Mouse (Mus musculus): Measurements from ENCODE around the gene Gm9117. TPM values are rescaled to one million over a fixed set of nuclear protein-coding genes. Genes with fewer than 3 reads are reported as not detected.
"Not testable (repeated sequence)": the region's sequence is repeated elsewhere in the genome, so short reads cannot be mapped to it uniquely, and the experiment has no call there.

Gm9117 gene
- not detected for polyA plus RNA-seq (2017; shearing (Covaris generic))

DNA sequence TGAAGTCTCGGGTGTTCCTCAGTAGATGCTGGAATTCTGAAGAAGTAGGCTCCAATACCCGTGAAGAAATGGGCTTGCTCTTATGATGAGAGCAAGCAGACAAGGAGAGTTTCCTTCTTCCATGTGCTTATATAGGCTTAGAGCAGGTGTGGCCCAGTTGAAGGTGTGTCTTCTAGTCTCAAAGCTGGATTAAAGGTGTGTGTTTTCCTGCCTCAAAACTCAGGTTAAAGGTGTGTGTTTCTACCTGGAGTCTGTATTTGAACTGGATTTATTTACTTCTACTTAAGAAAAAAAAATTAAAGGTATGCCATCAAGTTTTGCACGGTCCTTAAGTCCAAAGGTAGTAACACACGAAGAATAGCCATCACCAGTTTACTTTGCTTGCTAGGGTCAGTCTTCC, at the start of gene Gm9117:
Gene Gm9117 (minus strand): TSS at position 101 of the 400 bp plus-strand sequence.
- ATAC-seq, result not testable (repeated sequence)

DNA sequence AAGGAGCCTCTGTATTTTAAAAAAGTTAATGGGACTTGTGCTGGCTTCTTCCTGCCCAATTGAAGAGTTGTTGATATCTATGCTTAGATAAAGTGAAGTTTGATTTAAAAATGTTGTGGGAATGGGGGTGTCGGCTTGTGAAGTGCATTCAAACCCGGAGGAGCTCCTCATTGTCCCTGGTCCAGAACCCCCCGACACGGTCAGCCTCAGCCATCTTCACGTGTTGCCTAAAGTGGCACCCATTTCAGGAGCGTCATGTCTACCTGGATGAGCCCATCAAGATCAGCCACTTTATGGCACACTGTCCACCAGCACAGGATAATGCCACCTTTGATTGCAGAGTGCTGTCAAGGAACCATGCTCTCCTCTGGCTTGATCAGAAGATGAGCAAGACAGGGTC, 25.6 kb upstream of the Gm9117 start:
- not testable (repeated sequence) for ATAC-seq

DNA sequence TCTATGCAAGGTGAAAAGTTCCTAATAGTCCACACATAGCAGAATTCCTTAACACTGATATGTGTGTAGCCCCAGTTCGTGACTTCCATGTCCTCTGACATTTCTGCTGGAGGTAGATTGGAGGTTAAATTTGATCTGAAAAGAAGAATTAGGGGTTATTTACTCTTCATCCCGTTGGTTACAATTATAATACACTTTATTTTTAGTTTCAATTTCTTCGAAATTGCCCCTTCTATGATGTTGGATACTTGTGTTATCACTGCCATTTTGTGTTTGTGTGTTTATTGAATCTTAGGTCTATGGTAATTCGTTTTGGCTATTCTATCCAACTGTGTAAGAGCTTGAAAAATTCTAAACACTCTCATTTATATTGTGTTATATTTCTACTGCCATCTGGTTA, 17.9 kb upstream of the Gm9117 start, which contains the start of gene Tdpoz5:
Gene Tdpoz5 (minus strand): TSS at position 101 of the 400 bp plus-strand sequence.
- not testable (repeated sequence) for ATAC-seq

DNA sequence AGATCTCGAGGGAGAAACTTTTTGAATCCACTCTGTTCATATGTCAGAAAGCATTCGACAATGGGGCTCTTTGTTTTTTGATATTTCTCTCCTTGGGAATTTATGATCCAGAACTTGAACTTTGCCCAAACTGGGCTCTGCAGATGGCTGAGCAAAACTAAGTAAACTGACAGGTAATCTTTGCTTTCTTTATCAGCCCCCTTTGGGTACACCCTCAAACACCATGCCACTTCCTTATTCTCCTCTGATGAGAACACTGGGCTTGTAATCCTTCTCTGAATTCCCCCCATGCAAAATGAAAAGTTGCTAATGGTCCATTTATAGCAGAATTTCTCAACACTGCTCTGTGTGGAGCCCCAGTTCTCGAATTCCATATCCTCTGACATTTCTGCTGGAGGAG, 5.0 kb downstream of the Gm9117 start:
- not testable (repeated sequence) for ATAC-seq

Other genes with a start within 250 kb of the Gm9117 start
- gene Gm5773, start 170.5 kb downstream of the Gm9117 start, polyA plus RNA-seq (2017; shearing (Covaris generic)), result not detected
- gene Tdpoz4, start 147.1 kb downstream of the Gm9117 start, polyA plus RNA-seq (2017; shearing (Covaris generic)), result not detected
- gene Tdpoz3, start 117.5 kb downstream of the Gm9117 start, polyA plus RNA-seq (2017; shearing (Covaris generic)), result not detected
- not detected for gene Tdpoz5, start 17.8 kb upstream of the Gm9117 start, polyA plus RNA-seq (2017; shearing (Covaris generic))
- not detected for gene Gm9125, start 111.3 kb upstream of the Gm9117 start, polyA plus RNA-seq (2017; shearing (Covaris generic))
- gene Gm10697, start 129.1 kb upstream of the Gm9117 start, polyA plus RNA-seq (2017; shearing (Covaris generic)), result not detected
- gene Gm10696, start 234.7 kb upstream of the Gm9117 start, polyA plus RNA-seq (2017; shearing (Covaris generic)), result not detected